Mouse (Mus musculus): ENCODE results near the gene Tcf21. TPM values are rescaled to one million over a fixed set of nuclear protein-coding genes. Genes with fewer than 3 reads are reported as not detected.

Tcf21 gene
- polyA plus RNA-seq, 1 experiment, result not detected

GRCm38 (mm10) chr10:22776007-22776698 is 43.8 kb downstream of the Tcf21 start:
- H3K4me3 ChIP-seq (ENCODE audit: insufficient read depth, low read length), result no peak overlapping the region
- no peaks in the 10 kb centered on the region for H3K4me1 ChIP-seq (ENCODE audit: control insufficient read depth, insufficient read depth, low read length)
- H3K27ac ChIP-seq (ENCODE audit: insufficient read depth, low read length), result no peak overlapping the region
- TF ChIP-seq CTCF (IDR thresholded peaks at IDR 0.05; ENCODE audit: borderline replicate concordance, insufficient read depth, low read length) (peak; percentile 28; the same call in 1 of the 2 replicates), POLR2A (IDR thresholded peaks at IDR 0.05; ENCODE audit: low read depth, low read length) (no peak)

GRCm38 (mm10) chr10:22775456-22775855 is 44.5 kb downstream of the Tcf21 start:
- Histone ChIP-seq H3K27ac (ENCODE audit: insufficient read depth, low read length) (no peak overlapping the region), H3K4me1 (ENCODE audit: control insufficient read depth, insufficient read depth, low read length) (no peaks in the 10 kb centered on the region), H3K4me3 (ENCODE audit: insufficient read depth, low read length) (no peak overlapping the region)
- TF ChIP-seq POLR2A (IDR thresholded peaks at IDR 0.05; ENCODE audit: low read depth, low read length) (no peak), CTCF (IDR thresholded peaks at IDR 0.05; ENCODE audit: borderline replicate concordance, insufficient read depth, low read length) (no peak)

GRCm38 (mm10) chr10:22774626-22775025 is 45.3 kb downstream of the Tcf21 start:
- TF ChIP-seq POLR2A (IDR thresholded peaks at IDR 0.05; ENCODE audit: low read depth, low read length) (no peak), CTCF (IDR thresholded peaks at IDR 0.05; ENCODE audit: borderline replicate concordance, insufficient read depth, low read length) (no peak)

More at GRCm38 (mm10) chr10:22774626-22775025, 45.3 kb downstream of the Tcf21 start:
- H3K4me3 ChIP-seq (ENCODE audit: insufficient read depth, low read length), result no peak overlapping the region
- H3K4me1 ChIP-seq (ENCODE audit: control insufficient read depth, insufficient read depth, low read length), result no peaks in the 10 kb centered on the region
- H3K27ac ChIP-seq (ENCODE audit: insufficient read depth, low read length), result no peak overlapping the region

Other genes with a start within 250 kb of the Tcf21 start
- gene Slc2a12, start 175.2 kb downstream of the Tcf21 start, polyA plus RNA-seq (2011; ENCODE audit: insufficient read length, low read depth, missing spikeins), result 0.35 and 1.5 TPM in 2 replicates
- 53.2 and 54.7 TPM in 2 replicates for gene Tbpl1, start 88.2 kb downstream of the Tcf21 start, polyA plus RNA-seq (2011; ENCODE audit: insufficient read length, low read depth, missing spikeins)